Mouse (Mus musculus): Measurements from ENCODE around the gene Cald1.

Cald1 gene

GRCm38 (mm10) chr6:34613122-34613521 is 14.8 kb downstream of the Cald1 start:
- DNase-seq (ENCODE audit: low spot score in 2 of 2) = no peak

- no peak for DNase-seq (ENCODE audit: low spot score in 2 of 2)
These were observed 17.1 kb downstream of the Cald1 start for GRCm38 (mm10) chr6:34615419-34615818.

- no peak for DNase-seq (ENCODE audit: low spot score in 2 of 2)
These were observed 21.2 kb downstream of the Cald1 start for GRCm38 (mm10) chr6:34619494-34619893.

- no peak for DNase-seq (ENCODE audit: low spot score in 2 of 2)
These were observed 21.9 kb downstream of the Cald1 start for GRCm38 (mm10) chr6:34620242-34620641.

GRCm38 (mm10) chr6:34622865-34623264 is 24.6 kb downstream of the Cald1 start:
- DNase-seq (ENCODE audit: low spot score in 2 of 2) = no peak

GRCm38 (mm10) chr6:34623290-34623689 is 25.0 kb downstream of the Cald1 start:
- no peak for DNase-seq (ENCODE audit: low spot score in 2 of 2)

- no peak for DNase-seq (ENCODE audit: low spot score in 2 of 2)
These were observed 26.2 kb downstream of the Cald1 start for GRCm38 (mm10) chr6:34624536-34624935.

GRCm38 (mm10) chr6:34626586-34627245 is 28.4 kb downstream of the Cald1 start:
- DNase-seq (ENCODE audit: low spot score in 2 of 2) = no peak

- no peak for DNase-seq (ENCODE audit: low spot score in 2 of 2)
These were observed 29.8 kb downstream of the Cald1 start for GRCm38 (mm10) chr6:34628131-34628530.

GRCm38 (mm10) chr6:34633776-34634175 is 35.5 kb downstream of the Cald1 start:
- DNase-seq (ENCODE audit: low spot score in 2 of 2) = no peak

GRCm38 (mm10) chr6:34637588-34638438 is 39.5 kb downstream of the Cald1 start:
- no peak for DNase-seq (ENCODE audit: low spot score in 2 of 2)

GRCm38 (mm10) chr6:34638667-34639066 is 40.4 kb downstream of the Cald1 start:
- DNase-seq (ENCODE audit: low spot score in 2 of 2) = no peak

- DNase-seq (ENCODE audit: low spot score in 2 of 2) = no peak
These were observed 41.9 kb downstream of the Cald1 start for GRCm38 (mm10) chr6:34640226-34640625.

GRCm38 (mm10) chr6:34641081-34641480 is 42.8 kb downstream of the Cald1 start:
- DNase-seq (ENCODE audit: low spot score in 2 of 2) = no peak

- no peak for DNase-seq (ENCODE audit: low spot score in 2 of 2)
These were observed 43.8 kb downstream of the Cald1 start for GRCm38 (mm10) chr6:34642075-34642547.

GRCm38 (mm10) chr6:34648017-34648787 is 49.9 kb downstream of the Cald1 start:
- DNase-seq (ENCODE audit: low spot score in 2 of 2) = no peak

- no peak for DNase-seq (ENCODE audit: low spot score in 2 of 2)
These were observed 53.0 kb downstream of the Cald1 start for GRCm38 (mm10) chr6:34651298-34651697.

- DNase-seq (ENCODE audit: low spot score in 2 of 2) = no peak
These were observed 57.4 kb downstream of the Cald1 start for GRCm38 (mm10) chr6:34655719-34656118.

- no peak for DNase-seq (ENCODE audit: low spot score in 2 of 2)
These were observed 60.5 kb downstream of the Cald1 start for GRCm38 (mm10) chr6:34658791-34659190.

- no peak for DNase-seq (ENCODE audit: low spot score in 2 of 2)
These were observed 62.4 kb downstream of the Cald1 start for GRCm38 (mm10) chr6:34660724-34661123.

GRCm38 (mm10) chr6:34662626-34663025 is 64.3 kb downstream of the Cald1 start:
- DNase-seq (ENCODE audit: low spot score in 2 of 2) = no peak

GRCm38 (mm10) chr6:34664291-34664690 is 66.0 kb downstream of the Cald1 start:
- no peak for DNase-seq (ENCODE audit: low spot score in 2 of 2)

Measured in frontal cortex, postnatal 14 days (tissue).